23 mouse cellular contexts compared by ENCODE assay signal in genomic region chr11:74105066-74105465, GRCm38 (mm10). TPM values are rescaled to one million over a fixed set of nuclear protein-coding genes. Genes with fewer than 3 reads are reported as not detected.
"Had no signal": no experiment of that assay in that cellular context is flagged by ENCODE, and none has a peak within 500 bp of the region (broad histone marks: within the 10 kb centered on the region; RNA-seq: fewer than 3 reads in every experiment).

No protein-coding gene starts in this region.

- ATAC-seq: liver, embryonic 12.5 days; midbrain, embryonic 15.5 days had no signal

- H3K4me1 ChIP-seq: limb, embryonic 15.5 days; liver, embryonic 12.5 days; midbrain, embryonic 15.5 days had no signal

- H3K9ac ChIP-seq: limb, embryonic 15.5 days; liver, embryonic 12.5 days; lung, embryonic 14.5 days; midbrain, embryonic 15.5 days had no signal

- DNase-seq: kidney, adult 11 months; kidney, adult 9 months; kidney, postnatal 36 days; layer of hippocampus, adult 9-11 months; lung, embryonic 14.5 days; lung, postnatal 10 days; lung, postnatal 4 days; right cerebral cortex, postnatal 25 days; thymus, postnatal 36 days had no signal

- H3K4me2 ChIP-seq: limb, embryonic 15.5 days; liver, embryonic 12.5 days; lung, embryonic 14.5 days; midbrain, embryonic 15.5 days had no signal

- H3K4me3 ChIP-seq: limb, embryonic 15.5 days; liver, embryonic 12.5 days; midbrain, embryonic 15.5 days had no signal

- H3K36me3 ChIP-seq: limb, embryonic 15.5 days; liver, embryonic 12.5 days; midbrain, embryonic 15.5 days had no signal

- H3K27me3 ChIP-seq: limb, embryonic 15.5 days; liver, embryonic 12.5 days; midbrain, embryonic 15.5 days had no signal

- H3K27ac ChIP-seq: kidney, postnatal 0 days; limb, embryonic 15.5 days; liver, embryonic 12.5 days; midbrain, embryonic 15.5 days had no signal

RNA-seq across cellular contexts. Expression of gene Olfr401, which starts 8.4 kb away (rescaled TPM):
- total RNA-seq: layer of hippocampus, adult 18-20 months; left cerebral cortex, postnatal 14 days; megakaryocyte-erythroid progenitor cell, adult 5-6 weeks; neutrophil, adult 5-6 weeks had no signal
- polyA plus RNA-seq: kidney, postnatal 0 days; limb, embryonic 11.5 days; limb, embryonic 15.5 days; liver, embryonic 12.5 days; liver, embryonic 16.5 days; lung, embryonic 14.5 days; midbrain, embryonic 15.5 days; neural tube, embryonic 11.5 days; small intestine, adult 2 months; stomach, embryonic 16.5 days; thymus, postnatal 0 days had no signal

RNA-seq across cellular contexts. Expression of gene Zfp616, which starts 35.3 kb away (rescaled TPM):
- total RNA-seq: layer of hippocampus, adult 18-20 months; left cerebral cortex, postnatal 14 days; megakaryocyte-erythroid progenitor cell, adult 5-6 weeks; neutrophil, adult 5-6 weeks had no signal
- polyA plus RNA-seq: limb, embryonic 11.5 days; limb, embryonic 15.5 days; liver, embryonic 12.5 days; liver, embryonic 16.5 days; lung, embryonic 14.5 days; midbrain, embryonic 15.5 days; neural tube, embryonic 11.5 days; small intestine, adult 2 months; stomach, embryonic 16.5 days; thymus, postnatal 0 days had no signal

RNA-seq across cellular contexts. Expression of gene Olfr402, which starts 48.3 kb away (rescaled TPM):
- total RNA-seq: layer of hippocampus, adult 18-20 months; left cerebral cortex, postnatal 14 days; megakaryocyte-erythroid progenitor cell, adult 5-6 weeks; neutrophil, adult 5-6 weeks had no signal
- polyA plus RNA-seq: kidney, postnatal 0 days; limb, embryonic 11.5 days; limb, embryonic 15.5 days; liver, embryonic 12.5 days; liver, embryonic 16.5 days; lung, embryonic 14.5 days; midbrain, embryonic 15.5 days; neural tube, embryonic 11.5 days; small intestine, adult 2 months; stomach, embryonic 16.5 days; thymus, postnatal 0 days had no signal

RNA-seq across cellular contexts. Expression of gene Olfr399, which starts 48.7 kb away (rescaled TPM):
- total RNA-seq: layer of hippocampus, adult 18-20 months; left cerebral cortex, postnatal 14 days; megakaryocyte-erythroid progenitor cell, adult 5-6 weeks; neutrophil, adult 5-6 weeks had no signal
- polyA plus RNA-seq: kidney, postnatal 0 days; limb, embryonic 11.5 days; limb, embryonic 15.5 days; liver, embryonic 12.5 days; liver, embryonic 16.5 days; lung, embryonic 14.5 days; midbrain, embryonic 15.5 days; neural tube, embryonic 11.5 days; small intestine, adult 2 months; stomach, embryonic 16.5 days; thymus, postnatal 0 days had no signal

RNA-seq across cellular contexts. Expression of gene Olfr139, which starts 48.7 kb away (rescaled TPM):
- total RNA-seq: layer of hippocampus, adult 18-20 months; left cerebral cortex, postnatal 14 days; megakaryocyte-erythroid progenitor cell, adult 5-6 weeks; neutrophil, adult 5-6 weeks had no signal
- polyA plus RNA-seq: kidney, postnatal 0 days; limb, embryonic 11.5 days; limb, embryonic 15.5 days; liver, embryonic 12.5 days; liver, embryonic 16.5 days; lung, embryonic 14.5 days; midbrain, embryonic 15.5 days; neural tube, embryonic 11.5 days; small intestine, adult 2 months; stomach, embryonic 16.5 days; thymus, postnatal 0 days had no signal
